Mouse (Mus musculus) limb, embryonic 15.5 days (tissue): ENCODE measurements around the gene Gm17364. TPM values are rescaled to one million over a fixed set of nuclear protein-coding genes. Genes with fewer than 3 reads are reported as not detected.
A peak's percentile ranks its signal among the peaks of the same experiment; 100 is the strongest.

Experiments used
- ATAC-seq: fragments of 200-750 bp; cut with Nextera tagmentation; 2 replicates; pipeline ENCODE4 v1.8.0; 2017; ENCODE audit warnings: low read depth, moderate TSS enrichment; ENCODE audit not compliant: insufficient number of reproducible peaks, low FRiP score, low TSS enrichment
- H3K27ac ChIP-seq: fragments of 300-500 bp; sonication (generic); 2 replicates; pipeline ENCODE4 v1.5.1; 2015; ENCODE audit warnings: moderate library complexity, mild to moderate bottlenecking, inconsistent platforms
- H3K27me3 ChIP-seq: fragments of 300-500 bp; sonication (generic); 2 replicates; pipeline ENCODE4 v1.6.1; 2015; ENCODE audit warnings: inconsistent platforms
- H3K36me3 ChIP-seq: fragments of 300-500 bp; sonication (generic); 2 replicates; pipeline ENCODE4 v1.6.1; 2015; ENCODE audit warnings: inconsistent platforms
- H3K4me1 ChIP-seq: fragments of 300-500 bp; sonication (generic); 2 replicates; pipeline ENCODE4 v1.6.1; 2015; ENCODE audit warnings: inconsistent platforms
- H3K4me2 ChIP-seq: fragments of 300-500 bp; sonication (generic); 2 replicates; pipeline ENCODE4 v1.6.1; 2015; ENCODE audit warnings: mild to moderate bottlenecking, inconsistent platforms
- H3K4me3 ChIP-seq: fragments of 300-500 bp; sonication (generic); 2 replicates; pipeline ENCODE4 v1.5.1; 2015; ENCODE audit warnings: mild to moderate bottlenecking, inconsistent platforms
- H3K9ac ChIP-seq: fragments of 300-500 bp; sonication (generic); 2 replicates; pipeline ENCODE4 v1.6.1; 2015; ENCODE audit warnings: inconsistent platforms
- H3K9me3 ChIP-seq: fragments of 300-500 bp; sonication (generic); 2 replicates; pipeline ENCODE4 v1.6.1; 2016; ENCODE audit warnings: inconsistent platforms
- WGBS: fragments of 180-500 bp; shearing (Covaris S2); methylation state at CpG from one replicate; pipeline ENCODE4 v1.1.7; 2015; 5-methylcytosine and 5-hydroxymethylcytosine counted together
- polyA plus RNA-seq: library from polyadenylated mRNA; unstranded; fragments of >200 nt; fragmentation: Nextera tagmentation; extraction: Ambion mirVana; gene quantifications from 2 replicates; pipeline ENCODE4 v1.2.1, GENCODE M21; 2015

Gene Gm17364
- not detected in 2 replicates for polyA plus RNA-seq

- no peak within 1 kb of the TSS for H3K4me2 ChIP-seq
- no peak within 1 kb of the TSS for H3K4me3 ChIP-seq
- ATAC-seq = no peak
- no peak within 1 kb of the TSS for H3K27ac ChIP-seq
- no peak within 1 kb of the TSS for H3K9ac ChIP-seq
- 93% methylated on average over 10 of the region's 10 CpGs for WGBS
- no peaks in the 10 kb centered on the region for H3K4me1 ChIP-seq
- H3K9me3 ChIP-seq = no peaks in the 10 kb centered on the region
- H3K36me3 ChIP-seq = peaks cover 9% of the 10 kb centered on the region
- no peaks in the 10 kb centered on the region for H3K27me3 ChIP-seq
Measured at GRCm38 (mm10) chr13:41273927-41274650, at the start of gene Gm17364. Gene Gm17364, minus strand, starts transcription at chr13:41273977.

GRCm38 (mm10) chr13:41321433-41321832, 47.7 kb upstream of the Gm17364 start:
- Histone ChIP-seq H3K4me2 (no peak overlapping the region), H3K9ac (no peak overlapping the region), H3K27ac (peak overlapping the region; percentile 11; the same call in 1 of the 2 replicates), H3K9me3 (no peaks in the 10 kb centered on the region), H3K36me3 (peaks cover 18% of the 10 kb centered on the region), H3K4me3 (no peak overlapping the region), H3K4me1 (peaks cover 7% of the 10 kb centered on the region; the same call in 1 of the 2 replicates), H3K27me3 (no peaks in the 10 kb centered on the region)
- no peak for ATAC-seq
- 47% methylated on average over 3 of the region's 3 CpGs for WGBS

GRCm38 (mm10) chr13:41320749-41321148, 47.0 kb upstream of the Gm17364 start:
- no peak for ATAC-seq
- 76% methylated on average over 5 of the region's 5 CpGs for WGBS

DNA sequence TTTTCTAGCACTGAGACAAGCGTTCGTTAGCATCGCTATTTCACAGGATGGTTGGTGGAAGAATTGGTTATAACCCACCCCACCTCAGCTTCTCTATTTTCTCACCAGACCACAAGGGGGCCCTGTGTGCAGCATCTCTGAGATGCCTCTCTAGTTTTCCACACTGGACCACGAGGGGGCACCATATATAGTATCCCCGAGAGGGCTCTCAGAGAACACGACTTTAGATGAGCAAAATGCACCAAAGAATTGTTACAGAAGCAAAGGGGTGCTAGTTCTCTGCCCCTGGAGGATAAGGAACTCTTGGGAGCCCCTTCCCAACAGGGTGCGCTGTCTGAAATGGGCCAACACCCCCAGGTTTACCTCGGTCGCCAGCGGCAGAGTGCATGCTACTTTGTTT, 28.9 kb upstream of the Gm17364 start:
- no peaks in the 10 kb centered on the region for H3K9me3 ChIP-seq
- H3K4me1 ChIP-seq = no peaks in the 10 kb centered on the region
- WGBS = 61% methylated on average over 10 of the region's 10 CpGs
- no peak for ATAC-seq
- H3K9ac ChIP-seq = no peak overlapping the region
- H3K4me3 ChIP-seq = no peak overlapping the region
- H3K36me3 ChIP-seq = no peaks in the 10 kb centered on the region
- no peak overlapping the region for H3K4me2 ChIP-seq
- H3K27ac ChIP-seq = no peak overlapping the region
- H3K27me3 ChIP-seq = no peaks in the 10 kb centered on the region

More at GRCm38 (mm10) chr13:41320749-41321148, 47.0 kb upstream of the Gm17364 start:
- Histone ChIP-seq H3K9me3 (no peaks in the 10 kb centered on the region), H3K27me3 (no peaks in the 10 kb centered on the region), H3K27ac (no peak overlapping the region; the same call in 1 of the 2 replicates), H3K36me3 (peaks cover 25% of the 10 kb centered on the region), H3K4me3 (no peak overlapping the region), H3K4me1 (peaks cover 7% of the 10 kb centered on the region; the same call in 1 of the 2 replicates), H3K9ac (no peak overlapping the region), H3K4me2 (no peak overlapping the region)

GRCm38 (mm10) chr13:41300037-41300436, 26.3 kb upstream of the Gm17364 start:
- H3K36me3 ChIP-seq = no peaks in the 10 kb centered on the region
- no peaks in the 10 kb centered on the region for H3K4me1 ChIP-seq
- H3K9me3 ChIP-seq = no peaks in the 10 kb centered on the region
- 67% methylated on average over 4 of the region's 4 CpGs for WGBS
- H3K27me3 ChIP-seq = no peaks in the 10 kb centered on the region
- no peak overlapping the region for H3K4me3 ChIP-seq
- no peak overlapping the region for H3K4me2 ChIP-seq
- no peak for ATAC-seq
- H3K9ac ChIP-seq = no peak overlapping the region
- H3K27ac ChIP-seq = no peak overlapping the region

DNA sequence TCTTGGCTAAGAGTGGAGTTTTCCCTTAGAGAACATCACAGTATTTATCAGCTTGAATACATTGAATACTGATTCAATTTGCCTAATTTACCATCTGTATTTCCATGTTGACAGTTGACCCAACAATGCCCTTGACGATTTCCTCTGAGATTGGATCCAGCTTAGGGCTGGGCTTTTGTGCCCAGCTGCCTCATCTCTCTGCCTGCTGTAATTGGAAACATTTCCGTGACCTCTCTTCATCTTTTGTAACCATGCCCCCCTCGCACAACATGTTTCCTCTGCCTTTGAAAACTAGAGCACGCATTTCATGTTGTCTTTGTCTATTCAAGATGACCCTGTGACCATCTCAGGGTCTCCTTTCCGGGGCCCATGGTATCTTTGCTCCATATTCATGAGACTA, 25.2 kb upstream of the Gm17364 start:
- no peaks in the 10 kb centered on the region for H3K4me1 ChIP-seq
- no peak for ATAC-seq
- 37% methylated on average over 5 of the region's 5 CpGs for WGBS
- no peak overlapping the region for H3K9ac ChIP-seq
- H3K4me2 ChIP-seq = no peak overlapping the region
- no peaks in the 10 kb centered on the region for H3K36me3 ChIP-seq
- H3K27ac ChIP-seq = no peak overlapping the region
- no peaks in the 10 kb centered on the region for H3K27me3 ChIP-seq
- no peak overlapping the region for H3K4me3 ChIP-seq
- no peaks in the 10 kb centered on the region for H3K9me3 ChIP-seq

DNA sequence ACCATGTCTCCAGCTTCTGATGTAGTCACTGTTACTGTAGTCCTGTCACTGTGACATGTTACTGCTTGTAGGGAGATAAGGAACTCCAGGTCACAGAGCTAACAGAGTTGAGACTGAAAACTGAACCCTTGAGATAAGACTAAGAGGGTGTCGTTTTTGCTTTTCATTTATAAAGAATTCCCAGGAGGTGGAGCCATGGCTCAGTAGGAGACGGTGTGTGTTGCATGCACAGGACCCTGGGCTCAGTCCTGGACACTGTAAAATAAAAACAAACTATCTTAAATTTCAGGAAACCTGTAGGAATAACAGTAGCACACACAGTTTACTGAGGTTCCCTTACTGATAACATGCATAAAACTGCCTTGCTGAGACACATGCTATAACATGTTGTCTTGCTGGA, 24.8 kb upstream of the Gm17364 start:
- H3K36me3 ChIP-seq = no peaks in the 10 kb centered on the region
- no peaks in the 10 kb centered on the region for H3K4me1 ChIP-seq
- H3K4me2 ChIP-seq = no peak overlapping the region
- H3K27me3 ChIP-seq = no peaks in the 10 kb centered on the region
- no peak for ATAC-seq
- no peak overlapping the region for H3K4me3 ChIP-seq
- WGBS = 28% methylated on average over 2 of the region's 2 CpGs
- no peaks in the 10 kb centered on the region for H3K9me3 ChIP-seq
- H3K27ac ChIP-seq = no peak overlapping the region
- no peak overlapping the region for H3K9ac ChIP-seq

DNA sequence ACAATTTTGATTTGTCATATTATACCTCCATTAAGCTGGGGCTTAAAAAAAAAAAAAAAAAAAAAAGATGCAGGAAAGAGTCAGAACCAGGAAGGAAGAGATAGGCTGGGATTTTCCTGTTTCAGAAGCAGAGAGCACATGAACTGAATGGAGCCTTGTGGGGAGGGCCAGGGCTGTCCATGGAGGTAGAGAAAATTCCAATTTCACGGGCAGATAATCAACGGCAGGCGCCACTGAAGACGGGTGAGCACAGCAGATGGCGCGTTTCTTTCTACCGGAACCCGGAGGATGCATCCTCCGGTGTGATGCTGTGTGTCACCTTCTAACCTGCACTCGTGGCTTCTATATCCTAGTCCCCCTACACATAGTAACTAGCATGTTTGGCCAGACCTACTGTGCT, 22.6 kb upstream of the Gm17364 start:
- Histone ChIP-seq H3K36me3 (no peaks in the 10 kb centered on the region), H3K4me1 (no peaks in the 10 kb centered on the region), H3K27ac (no peak overlapping the region), H3K4me2 (no peak overlapping the region), H3K9ac (no peak overlapping the region), H3K9me3 (no peaks in the 10 kb centered on the region), H3K4me3 (no peak overlapping the region), H3K27me3 (no peaks in the 10 kb centered on the region)
- 85% methylated on average over 10 of the region's 10 CpGs for WGBS
- ATAC-seq = no peak

DNA sequence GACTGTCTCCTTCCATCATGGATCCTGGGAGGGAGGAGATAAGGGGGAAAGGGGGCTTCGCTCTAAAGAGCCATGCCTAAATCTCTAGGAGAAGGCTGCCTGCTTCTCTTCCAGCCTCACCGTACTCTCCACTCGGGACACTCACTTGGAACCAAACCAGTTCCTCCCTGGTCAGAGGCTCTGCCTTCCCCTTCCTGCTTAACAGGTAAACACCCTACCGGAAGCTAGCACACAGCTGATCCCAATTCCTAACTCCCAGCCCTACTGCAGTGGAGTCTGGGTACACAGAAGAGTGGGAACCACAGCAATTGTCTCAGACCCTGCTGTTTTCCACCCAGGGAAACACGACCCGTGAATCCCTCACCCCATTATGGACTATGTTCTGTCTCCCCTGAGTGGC, 22.1 kb upstream of the Gm17364 start:
- no peaks in the 10 kb centered on the region for H3K4me1 ChIP-seq
- no peaks in the 10 kb centered on the region for H3K9me3 ChIP-seq
- WGBS = 68% methylated on average over 6 of the region's 6 CpGs
- H3K27me3 ChIP-seq = no peaks in the 10 kb centered on the region
- no peak overlapping the region for H3K4me3 ChIP-seq
- H3K36me3 ChIP-seq = no peaks in the 10 kb centered on the region
- no peak overlapping the region for H3K27ac ChIP-seq
- H3K4me2 ChIP-seq = no peak overlapping the region
- no peak overlapping the region for H3K9ac ChIP-seq
- ATAC-seq = no peak

GRCm38 (mm10) chr13:41293595-41293994, 19.8 kb upstream of the Gm17364 start:
- Histone ChIP-seq H3K36me3 (no peaks in the 10 kb centered on the region), H3K4me3 (no peak overlapping the region), H3K27me3 (no peaks in the 10 kb centered on the region), H3K27ac (no peak overlapping the region), H3K4me2 (no peak overlapping the region), H3K9me3 (no peaks in the 10 kb centered on the region), H3K9ac (no peak overlapping the region), H3K4me1 (no peaks in the 10 kb centered on the region)
- WGBS = 64% methylated on average over 5 of the region's 5 CpGs
- no peak for ATAC-seq

GRCm38 (mm10) chr13:41291466-41291974, 17.7 kb upstream of the Gm17364 start:
- H3K4me2 ChIP-seq = no peak overlapping the region
- H3K27ac ChIP-seq = no peak overlapping the region
- H3K4me3 ChIP-seq = no peak overlapping the region
- ATAC-seq = no peak
- no peaks in the 10 kb centered on the region for H3K9me3 ChIP-seq
- H3K27me3 ChIP-seq = no peaks in the 10 kb centered on the region
- H3K4me1 ChIP-seq = no peaks in the 10 kb centered on the region
- no peak overlapping the region for H3K9ac ChIP-seq
- WGBS = 83% methylated on average over 4 of the region's 4 CpGs
- H3K36me3 ChIP-seq = no peaks in the 10 kb centered on the region

DNA sequence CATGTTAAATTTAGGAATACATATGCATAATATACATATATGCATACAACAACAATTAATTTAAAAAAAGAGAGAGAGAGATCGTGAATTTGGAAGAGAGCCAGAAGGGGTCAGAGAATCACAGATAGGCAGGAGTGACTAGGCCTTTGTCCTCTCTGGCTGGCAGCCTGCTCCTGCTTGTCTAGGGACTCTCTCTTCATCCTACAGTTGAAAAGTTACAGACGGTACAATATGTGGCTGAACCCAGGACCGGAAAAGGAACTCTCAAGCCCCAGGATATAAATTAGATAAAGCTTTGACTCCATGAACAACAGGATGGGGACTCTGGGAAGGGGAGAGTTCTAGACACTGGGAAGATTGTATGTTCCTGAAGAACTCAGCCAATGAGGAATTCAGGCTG, 12.5 kb upstream of the Gm17364 start:
- Histone ChIP-seq H3K27ac (no peak overlapping the region), H3K9me3 (no peaks in the 10 kb centered on the region), H3K36me3 (no peaks in the 10 kb centered on the region), H3K4me3 (no peak overlapping the region), H3K4me1 (no peaks in the 10 kb centered on the region), H3K27me3 (no peaks in the 10 kb centered on the region), H3K4me2 (no peak overlapping the region), H3K9ac (no peak overlapping the region)
- ATAC-seq = no peak
- 88% methylated on average over 3 of the region's 3 CpGs for WGBS
